Mouse (Mus musculus): ENCODE measurements at regions not wholly inside any gene's neighbourhood (a gene's known extent, or its start where the extent isn't known, plus 50 kb on each side); places are given as distances from the start of the nearest gene placed in this dataset.

GRCm38 (mm10) chr10:102943156-102943555 lies 86.9 kb downstream of the Alx1 start:
- DNase-seq (ENCODE audit: low read depth, low spot score) = no peak

- no peak for DNase-seq (ENCODE audit: low read depth, low spot score)
These were observed 89.0 kb downstream of the Alx1 start for GRCm38 (mm10) chr10:102940823-102941519.

GRCm38 (mm10) chr10:102931445-102931844 lies 98.6 kb downstream of the Alx1 start:
- 39% methylated on average over 3 of the region's 3 CpGs for WGBS
- DNase-seq (ENCODE audit: low read depth, low spot score) = no peak

- no peak for DNase-seq (ENCODE audit: low read depth, low spot score)
- 43% methylated on average over 1 of the region's 1 CpGs for WGBS
These were observed 101.4 kb downstream of the Alx1 start for GRCm38 (mm10) chr10:102928651-102929050.

- no peak for DNase-seq (ENCODE audit: low read depth, low spot score)
- 15% methylated on average over 2 of the region's 2 CpGs for whole genome bisulfite sequencing
These were observed 132.6 kb downstream of the Alx1 start for GRCm38 (mm10) chr10:102897368-102897767.

- DNase-seq (ENCODE audit: low read depth, low spot score) = no peak
- WGBS = 17% methylated on average over 1 of the region's 1 CpGs
These were observed 134.1 kb downstream of the Alx1 start for GRCm38 (mm10) chr10:102895952-102896351.

GRCm38 (mm10) chr10:102892373-102892772 lies 137.6 kb downstream of the Alx1 start:
- no peak for DNase-seq (ENCODE audit: low read depth, low spot score)
- WGBS = 91% methylated on average over 3 of the region's 3 CpGs

- WGBS = 83% methylated on average over 3 of the region's 3 CpGs
- DNase-seq (ENCODE audit: low read depth, low spot score) = no peak
These were observed 140.3 kb downstream of the Alx1 start for GRCm38 (mm10) chr10:102889709-102890108.

GRCm38 (mm10) chr10:102881824-102882438 lies 148.1 kb downstream of the Alx1 start:
- DNase-seq (ENCODE audit: low read depth, low spot score) = no peak
- WGBS = 42% methylated on average over 6 of the region's 6 CpGs

GRCm38 (mm10) chr10:102878010-102878409 lies 152.0 kb downstream of the Alx1 start:
- DNase-seq (ENCODE audit: low read depth, low spot score) = no peak
- 24% methylated on average over 11 of the region's 11 CpGs for WGBS

- WGBS = 54% methylated on average over 3 of the region's 3 CpGs
- no peak for DNase-seq (ENCODE audit: low read depth, low spot score)
These were observed 153.1 kb downstream of the Alx1 start for GRCm38 (mm10) chr10:102876946-102877345.

- no peak for DNase-seq (ENCODE audit: low read depth, low spot score)
- WGBS = 20% methylated on average over 4 of the region's 4 CpGs
These were observed 163.1 kb downstream of the Alx1 start for GRCm38 (mm10) chr10:102866920-102867319.

GRCm38 (mm10) chr10:102836567-102837224 lies 193.3 kb downstream of the Alx1 start:
- DNase-seq (ENCODE audit: low read depth, low spot score) = no peak
- WGBS = 43% methylated on average over 4 of the region's 4 CpGs

GRCm38 (mm10) chr10:102835814-102836213 lies 194.2 kb downstream of the Alx1 start:
- WGBS = 24% methylated on average over 1 of the region's 1 CpGs
- DNase-seq (ENCODE audit: low read depth, low spot score) = no peak

- 44% methylated on average over 3 of the region's 3 CpGs for WGBS
- DNase-seq (ENCODE audit: low read depth, low spot score) = no peak
These were observed 200.4 kb downstream of the Alx1 start for GRCm38 (mm10) chr10:102829606-102830005.

- no peak for DNase-seq (ENCODE audit: low read depth, low spot score)
These were observed 206.6 kb downstream of the Alx1 start for GRCm38 (mm10) chr10:102823434-102823833.

- no peak for DNase-seq (ENCODE audit: low read depth, low spot score)
- WGBS = 71% methylated on average over 3 of the region's 3 CpGs
These were observed 228.6 kb downstream of the Alx1 start for GRCm38 (mm10) chr10:102801391-102801790.

- DNase-seq (ENCODE audit: low read depth, low spot score) = no peak
- 73% methylated on average over 2 of the region's 2 CpGs for WGBS
These were observed 250.8 kb downstream of the Alx1 start for GRCm38 (mm10) chr10:102779243-102779642.

GRCm38 (mm10) chr10:102763696-102764095 lies 251.7 kb downstream of the Rassf9 start:
- WGBS = 66% methylated on average over 4 of the region's 4 CpGs
- no peak for DNase-seq (ENCODE audit: low read depth, low spot score)

GRCm38 (mm10) chr10:102762378-102762777 lies 250.4 kb downstream of the Rassf9 start:
- WGBS = 31% methylated on average over 2 of the region's 2 CpGs
- no peak for DNase-seq (ENCODE audit: low read depth, low spot score)

- DNase-seq (ENCODE audit: low read depth, low spot score) = peak; percentile 16
- WGBS = 13% methylated on average over 3 of the region's 3 CpGs
These were observed 223.2 kb downstream of the Rassf9 start for GRCm38 (mm10) chr10:102735207-102735606.
